Comparison of ENCODE assay signal across 20 mouse cellular contexts in genomic region chr1:166155113-166155494, GRCm38 (mm10). TPM values are rescaled to one million over a fixed set of nuclear protein-coding genes. Genes with fewer than 3 reads are reported as not detected.
DNase-seq lines count a peak whose midpoint lies in the region; ATAC-seq and TF ChIP-seq lines count a peak whose summit lies in the region.
"Had no signal": no experiment of that assay in that cellular context is flagged by ENCODE, and none has a peak within 500 bp of the region (broad histone marks: within the 10 kb centered on the region; RNA-seq: fewer than 3 reads in every experiment).

No protein-coding gene starts in this region.

- 32% methylated on average over 10 of the region's 10 CpGs for WGBS in intestine, postnatal 0 days
- WGBS in liver, embryonic 12.5 days (ENCODE audit: insufficient replicate concordance) = 31% methylated on average over 10 of the region's 10 CpGs
- WGBS in forebrain, embryonic 15.5 days = 71% methylated on average over 10 of the region's 10 CpGs

- H3K9ac ChIP-seq in intestine, postnatal 0 days (ENCODE audit: low read depth, low read length) = no peak overlapping the region
- no peak overlapping the region for H3K9ac ChIP-seq in liver, embryonic 12.5 days
- H3K9ac ChIP-seq in forebrain, embryonic 15.5 days (replicated peaks) = no peak overlapping the region
- H3K9ac ChIP-seq: embryonic facial prominence, embryonic 13.5 days; forebrain, embryonic 12.5 days had no signal

- TF ChIP-seq CTCF in intestine, postnatal 0 days (IDR thresholded peaks at IDR 0.05; ENCODE audit: low read depth) = no peak

- H3K36me3 ChIP-seq in intestine, postnatal 0 days (ENCODE audit: control insufficient read depth, insufficient read depth) = peaks cover 14% of the 10 kb centered on the region; the same call in 1 of the 2 replicates
- no peaks in the 10 kb centered on the region for H3K36me3 ChIP-seq in liver, embryonic 12.5 days
- no peaks in the 10 kb centered on the region for H3K36me3 ChIP-seq in forebrain, embryonic 15.5 days
- H3K36me3 ChIP-seq: embryonic facial prominence, embryonic 13.5 days; forebrain, embryonic 12.5 days; heart, embryonic 12.5 days; hindbrain, embryonic 10.5 days had no signal

- peaks cover 5% of the 10 kb centered on the region; the same call in 1 of the 2 replicates for H3K4me1 ChIP-seq in intestine, postnatal 0 days (replicated peaks; ENCODE audit: control insufficient read depth, insufficient read depth, low read length)
- H3K4me1 ChIP-seq in liver, embryonic 12.5 days = peaks cover 15% of the 10 kb centered on the region; the same call in 1 of the 2 replicates
- peaks cover 5% of the 10 kb centered on the region for H3K4me1 ChIP-seq in forebrain, embryonic 15.5 days

- H3K27ac ChIP-seq in intestine, postnatal 0 days (ENCODE audit: low read depth, low read length) = no peak overlapping the region
- H3K27ac ChIP-seq in liver, embryonic 12.5 days = no peak overlapping the region
- no peak overlapping the region for H3K27ac ChIP-seq in forebrain, embryonic 15.5 days (replicated peaks)
- H3K27ac ChIP-seq: embryonic facial prominence, embryonic 13.5 days; forebrain, embryonic 12.5 days; gastrocnemius, adult 2 months; hindbrain, embryonic 10.5 days; hindbrain, embryonic 14.5 days had no signal

- ATAC-seq in CD4-positive, CD25-positive, alpha-beta regulatory T cell, adult 4 months = no peak
- peak; percentile 73 for ATAC-seq in intestine, postnatal 0 days
- no peak for ATAC-seq in liver, embryonic 12.5 days
- ATAC-seq in forebrain, embryonic 15.5 days (replicated peaks) = no peak
- ATAC-seq: forebrain, postnatal 0 days had no signal

- H3K27me3 ChIP-seq in intestine, postnatal 0 days (replicated peaks; ENCODE audit: control insufficient read depth, insufficient read depth, low read length) = no peaks in the 10 kb centered on the region
- H3K27me3 ChIP-seq in liver, embryonic 12.5 days (replicated peaks) = peaks cover 66% of the 10 kb centered on the region
- H3K27me3 ChIP-seq in forebrain, embryonic 15.5 days = peaks cover 9% of the 10 kb centered on the region; the same call in 1 of the 2 replicates

- peak; percentile 9 for DNase-seq in CD4-positive, CD25-positive, alpha-beta regulatory T cell, adult 2 months (ENCODE audit: low read depth, low spot score)
- peak; percentile 34 for DNase-seq in testis, postnatal 10 days (ENCODE audit: low spot score)
- no peak for DNase-seq in testis, postnatal 14 days (ENCODE audit: low spot score)
- no peak for DNase-seq in thymus, postnatal 14 days
- DNase-seq: adrenal gland, postnatal 25 days; B cell, adult 2 months; cerebellum, adult 18-20 months; cerebellum, adult 9-11 months; forebrain, postnatal 0 days; gastrocnemius, adult 2 months; gastrocnemius, postnatal 25 days had no signal

- H3K9me3 ChIP-seq in intestine, postnatal 0 days (ENCODE audit: control insufficient read depth) = no peaks in the 10 kb centered on the region
- no peaks in the 10 kb centered on the region for H3K9me3 ChIP-seq in liver, embryonic 12.5 days (replicated peaks)
- no peaks in the 10 kb centered on the region for H3K9me3 ChIP-seq in forebrain, embryonic 15.5 days
- H3K9me3 ChIP-seq: embryonic facial prominence, embryonic 13.5 days; forebrain, embryonic 12.5 days; heart, embryonic 12.5 days; hindbrain, embryonic 10.5 days had no signal

- H3K4me2 ChIP-seq in intestine, postnatal 0 days (replicated peaks; ENCODE audit: low read depth) = no peak overlapping the region
- no peak overlapping the region for H3K4me2 ChIP-seq in liver, embryonic 12.5 days
- no peak overlapping the region for H3K4me2 ChIP-seq in forebrain, embryonic 15.5 days (replicated peaks)

- H3K4me3 ChIP-seq in intestine, postnatal 0 days (ENCODE audit: low read depth, low read length) = no peak overlapping the region
- H3K4me3 ChIP-seq in liver, embryonic 12.5 days = no peak overlapping the region
- no peak overlapping the region for H3K4me3 ChIP-seq in forebrain, embryonic 15.5 days
- H3K4me3 ChIP-seq: gastrocnemius, adult 2 months had no signal

RNA-seq across cellular contexts. Expression of gene Gpa33, which starts 25.1 kb away (rescaled TPM):
- not detected for polyA plus RNA-seq in CD4-positive, CD25-positive, alpha-beta regulatory T cell, adult 4 months (2017; shearing (Covaris generic))
- polyA plus RNA-seq in intestine, postnatal 0 days (2015; fragmentation: Nextera tagmentation; extraction: Ambion mirVana) = 136 and 161 TPM in 2 replicates
- polyA plus RNA-seq in liver, embryonic 12.5 days (2016; fragmentation: Nextera tagmentation; extraction: Ambion mirVana) = 0.08 TPM in 1 of 2 replicates, not detected in the other
- polyA plus RNA-seq in forebrain, embryonic 15.5 days (2015; fragmentation: Nextera tagmentation; extraction: Ambion mirVana) = not detected in 2 replicates
- polyA plus RNA-seq: forebrain, embryonic 12.5 days; hindbrain, embryonic 14.5 days had no signal

RNA-seq across cellular contexts. Expression of gene Dusp27, which starts 27.4 kb away (rescaled TPM):
- polyA plus RNA-seq in CD4-positive, CD25-positive, alpha-beta regulatory T cell, adult 4 months (2017; shearing (Covaris generic)) = not detected
- 0.61 and 0.99 TPM in 2 replicates for polyA plus RNA-seq in intestine, postnatal 0 days (2015; fragmentation: Nextera tagmentation; extraction: Ambion mirVana)
- polyA plus RNA-seq in liver, embryonic 12.5 days (2016; fragmentation: Nextera tagmentation; extraction: Ambion mirVana) = 0.31 and 0.47 TPM in 2 replicates
- 0.86 and 0.98 TPM in 2 replicates for polyA plus RNA-seq in forebrain, embryonic 15.5 days (2015; fragmentation: Nextera tagmentation; extraction: Ambion mirVana)

Comparison
In these comparisons a context has a peak if more than half of its experiments do, and no peak if none do; other contexts are left out.
1. DNase-seq: peak in CD4-positive, CD25-positive, alpha-beta regulatory T cell, adult 2 months (single experiment) and testis, postnatal 10 days (single experiment); none in testis, postnatal 14 days (single experiment) and thymus, postnatal 14 days (single experiment).
2. RNA of gene Gpa33, which starts 25.1 kb away (polyA plus RNA-seq): 136 to 161 TPM in intestine, postnatal 0 days; not detected in forebrain, embryonic 15.5 days, 0.08 TPM in liver, embryonic 12.5 days and not detected in CD4-positive, CD25-positive, alpha-beta regulatory T cell, adult 4 months; every median in the first group is over 100 times any median in the second.